Mouse (Mus musculus) cerebellum, adult 2 months (tissue): ENCODE measurements at regions not wholly inside any gene's neighbourhood (a gene's known extent, or its start where the extent isn't known, plus 50 kb on each side); places are given as distances from the start of the nearest gene placed in this dataset.

Source experiments
- CTCF ChIP-seq: fragments of 200-500 bp; IDR thresholded peaks from 2 replicates; pipeline ENCODE4 v1.5.1; 2011; ENCODE audit warnings: low read depth, mild to moderate bottlenecking, control low read depth, low read length, moderate library complexity, borderline replicate concordance; ENCODE audit not compliant: insufficient read depth
- POLR2A ChIP-seq: fragments of 200-500 bp; IDR thresholded peaks from 2 replicates; pipeline ENCODE4 v1.6.1; 2011; ENCODE audit warnings: low read length, control low read depth, borderline replicate concordance; ENCODE audit not compliant: insufficient read depth

DNA sequence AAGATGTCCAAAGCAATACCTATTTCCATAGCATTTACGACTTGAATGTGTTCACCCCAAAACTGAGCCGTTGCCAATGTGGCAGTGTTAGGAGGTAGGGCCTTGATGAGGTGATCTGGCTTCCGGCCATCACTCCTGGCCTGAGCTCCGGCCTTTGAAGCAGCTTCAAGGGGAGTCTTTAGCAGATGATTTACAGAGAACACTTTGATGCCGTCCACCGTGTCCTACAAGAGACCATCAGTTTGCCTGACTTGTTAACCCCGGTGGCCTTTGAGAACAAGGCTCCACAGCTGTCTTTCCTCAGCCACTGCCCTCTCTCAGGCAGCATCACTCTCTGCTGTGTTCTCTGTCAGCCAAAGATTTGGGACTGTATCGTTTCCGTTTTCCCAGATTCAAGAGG is 265.1 kb downstream of the Dmrt2 start:
- no peak for TF ChIP-seq CTCF
- TF ChIP-seq POLR2A, result no peak
